Mouse (Mus musculus) liver, embryonic 14.5 days (tissue): Measurements from ENCODE around the gene Speg. TPM values are rescaled to one million over a fixed set of nuclear protein-coding genes. Genes with fewer than 3 reads are reported as not detected.

ENCODE experiments used
- ATAC-seq: fragments of 200-750 bp; cut with Nextera tagmentation; 2 replicates; pipeline ENCODE4 v1.8.0; 2017; ENCODE audit warnings: moderate number of reproducible peaks, mild to moderate bottlenecking, moderate library complexity; ENCODE audit not compliant: insufficient read depth
- DNase-seq, 3 experiments: peaks; one replicate each; pipeline ENCODE4 v3.0.0-alpha.2; 2012 to 2013; ENCODE audit warnings: low read depth in 3 of 3, low spot score in 3 of 3
- H3K27ac ChIP-seq: fragments of 300-500 bp; sonication (generic); 2 replicates; pipeline ENCODE4 v1.5.1; 2014; ENCODE audit warnings: moderate library complexity, mild to moderate bottlenecking, control low read depth, inconsistent platforms
- H3K27me3 ChIP-seq: fragments of 300-500 bp; sonication (generic); 2 replicates; pipeline ENCODE4 v1.6.1; 2014; ENCODE audit warnings: mild to moderate bottlenecking, low read length, moderate library complexity; ENCODE audit not compliant: control insufficient read depth, insufficient read depth
- H3K36me3 ChIP-seq: fragments of 300-500 bp; sonication (generic); replicated peaks from 2 replicates; pipeline ENCODE4 v1.6.1; 2014; ENCODE audit warnings: low read depth; ENCODE audit not compliant: control insufficient read depth, insufficient read depth
- H3K4me1 ChIP-seq, 2 experiments: fragments of 200-500 bp in 1 of 2; fragments of 300-500 bp in 1 of 2; sonication (generic) in 1 of 2; replicated peaks; 2 replicates each; pipeline ENCODE4 v1.6.1; 2012 to 2014; ENCODE audit warnings: antibody characterized with exemption in 1 of 2, inconsistent platforms in 1 of 2, low read length in 1 of 2; ENCODE audit not compliant: control insufficient read depth in 2 of 2, insufficient read depth in 2 of 2
- H3K4me2 ChIP-seq: fragments of 300-500 bp; sonication (generic); 2 replicates; pipeline ENCODE4 v1.6.1; 2014; ENCODE audit warnings: low read depth, mild to moderate bottlenecking, control low read depth, moderate library complexity
- H3K4me3 ChIP-seq, 2 experiments: fragments of 200-500 bp in 1 of 2; fragments of 300-500 bp in 1 of 2; sonication (generic) in 1 of 2; 2 replicates each; pipeline ENCODE4 v1.5.1; 2012 to 2014; ENCODE audit warnings: low read depth in 2 of 2, low read length in 2 of 2, mild to moderate bottlenecking in 2 of 2, control low read depth in 1 of 2, inconsistent platforms in 1 of 2, moderate library complexity in 1 of 2; ENCODE audit not compliant: insufficient read depth in 1 of 2
- H3K9ac ChIP-seq: fragments of 300-500 bp; sonication (generic); replicated peaks from 2 replicates; pipeline ENCODE4 v1.6.1; 2014; ENCODE audit warnings: mild to moderate bottlenecking, control low read depth, moderate library complexity
- H3K9me3 ChIP-seq: fragments of 300-500 bp; sonication (generic); 2 replicates; pipeline ENCODE4 v1.6.1; 2016; ENCODE audit warnings: low read length, mixed read lengths; ENCODE audit not compliant: control insufficient read depth
- CTCF ChIP-seq: IDR thresholded peaks from 2 replicates; pipeline ENCODE4 v1.5.1; 2016; ENCODE audit warnings: antibody characterized with exemption, low read depth, control low read depth
- EP300 ChIP-seq: IDR thresholded peaks from 2 replicates; pipeline ENCODE4 v1.6.1; 2016; ENCODE audit warnings: antibody characterized with exemption, low read depth
- WGBS: fragments of 180-500 bp; shearing (Covaris S2); extraction: QIAGEN DNeasy Blood & Tissue Kit; methylation state at CpG from one replicate; pipeline ENCODE4 v1.1.7; 2014; ENCODE audit not compliant: insufficient replicate concordance; 5-methylcytosine and 5-hydroxymethylcytosine counted together
- polyA plus RNA-seq, 2 experiments: library from polyadenylated mRNA; depleted of rRNA in 1 of 2; stranded (reverse) in 1 of 2; unstranded in 1 of 2; fragments of >200 nt; fragmentation: Nextera tagmentation in 1 of 2; extraction: Ambion mirVana in 1 of 2; gene quantifications; 2 replicates each; pipeline versions ENCODE4 v1.2.1 to v1.2.3; 2012 to 2014

Speg gene
- polyA plus RNA-seq, 2 experiments = 8.4 to 8.5 TPM

DNA sequence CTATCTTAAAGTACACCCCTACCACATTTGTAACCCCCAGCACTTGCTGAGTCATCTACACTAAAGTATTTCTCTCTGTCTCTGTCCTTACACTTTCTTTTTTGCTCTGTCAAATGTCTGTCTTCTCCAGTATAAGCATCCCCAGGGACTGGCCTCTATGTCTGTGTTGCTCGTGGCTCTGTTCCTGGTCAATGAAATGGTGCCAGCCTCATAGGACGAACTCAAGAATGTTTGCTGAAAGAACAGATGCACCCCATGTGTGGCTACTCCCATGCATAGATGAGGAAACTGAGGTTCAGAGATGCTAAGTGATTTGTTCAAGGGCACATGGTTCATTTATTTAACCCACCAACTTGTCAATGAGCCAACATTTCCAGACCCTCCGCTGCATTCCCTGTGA lies 2.6 kb upstream of the Speg start:
- TF ChIP-seq EP300 (no peak), CTCF (no peak)
- Histone ChIP-seq H3K9ac (no peak overlapping the region), H3K27me3 (peaks cover 15% of the 10 kb centered on the region), H3K4me1 (0 out of 4 replicates have a peak, but pooled peaks cover 0 to 2% of the 10 kb centered on the region in 2 experiments), H3K4me3 (no peak overlapping the region), H3K9me3 (no peaks in the 10 kb centered on the region), H3K36me3 (no peaks in the 10 kb centered on the region), H3K4me2 (no peak overlapping the region), H3K27ac (no peak overlapping the region)
- WGBS = 73% methylated on average over 3 of the region's 3 CpGs
- DNase-seq = no peak
- ATAC-seq = no peak

GRCm38 (mm10) chr1:75373276-75373675 lies 1.8 kb upstream of the Speg start:
- Histone ChIP-seq H3K36me3 (no peaks in the 10 kb centered on the region), H3K4me3 (no peak overlapping the region), H3K27me3 (peaks cover 15% of the 10 kb centered on the region), H3K27ac (no peak overlapping the region), H3K9me3 (no peaks in the 10 kb centered on the region), H3K4me1 (0 out of 4 replicates have a peak, but pooled peaks cover 0 to 2% of the 10 kb centered on the region in 2 experiments), H3K9ac (no peak overlapping the region), H3K4me2 (no peak overlapping the region)
- ATAC-seq (no peak), DNase-seq (no peak)
- TF ChIP-seq EP300 = no peak
- TF ChIP-seq CTCF = no peak
- 54% methylated on average over 3 of the region's 3 CpGs for WGBS

GRCm38 (mm10) chr1:75379196-75379595 lies 4.1 kb downstream of the Speg start:
- no peak overlapping the region for H3K27ac ChIP-seq
- DNase-seq = no peak
- no peaks in the 10 kb centered on the region for H3K4me1 ChIP-seq
- no peaks in the 10 kb centered on the region for H3K36me3 ChIP-seq
- no peak overlapping the region for H3K4me3 ChIP-seq
- peaks cover 36% of the 10 kb centered on the region for H3K27me3 ChIP-seq
- H3K9me3 ChIP-seq = no peaks in the 10 kb centered on the region
- 42% methylated on average over 2 of the region's 2 CpGs for WGBS
- H3K4me2 ChIP-seq = no peak overlapping the region
- TF ChIP-seq CTCF = no peak
- no peak for TF ChIP-seq EP300
- no peak for ATAC-seq
- H3K9ac ChIP-seq = no peak overlapping the region

DNA sequence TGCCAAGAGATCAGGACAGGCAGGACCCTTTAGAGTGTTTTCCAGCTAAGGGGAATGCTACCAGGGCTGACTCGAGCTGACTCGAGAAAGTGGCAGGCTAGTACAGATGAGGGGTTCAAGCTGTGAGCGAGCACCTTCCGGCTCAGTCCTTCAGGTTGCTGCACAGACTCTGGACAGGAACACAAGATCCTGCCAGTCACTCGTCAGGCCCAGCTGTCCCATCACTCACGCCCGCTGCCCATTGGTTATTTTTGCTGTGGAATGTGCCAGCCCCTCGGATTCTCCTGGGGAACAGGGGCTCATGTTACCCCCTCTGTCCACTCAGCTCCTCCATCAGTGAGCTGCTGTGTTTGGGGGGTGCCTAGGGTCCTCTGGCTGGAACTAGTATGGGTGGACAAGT lies 4.8 kb downstream of the Speg start:
- Histone ChIP-seq H3K9ac (no peak overlapping the region), H3K4me1 (no peaks in the 10 kb centered on the region), H3K4me3 (no peak overlapping the region), H3K36me3 (no peaks in the 10 kb centered on the region), H3K9me3 (no peaks in the 10 kb centered on the region), H3K27ac (no peak overlapping the region), H3K27me3 (peaks cover 29% of the 10 kb centered on the region), H3K4me2 (no peak overlapping the region)
- ATAC-seq (no peak), DNase-seq (no peak)
- 51% methylated on average over 8 of the region's 8 CpGs for WGBS
- TF ChIP-seq EP300 (no peak), CTCF (no peak)

GRCm38 (mm10) chr1:75380951-75381350 lies 5.9 kb downstream of the Speg start:
- Histone ChIP-seq H3K27ac (no peak overlapping the region), H3K9me3 (no peaks in the 10 kb centered on the region), H3K9ac (no peak overlapping the region), H3K4me3 (no peak overlapping the region), H3K27me3 (peaks cover 21% of the 10 kb centered on the region), H3K36me3 (no peaks in the 10 kb centered on the region), H3K4me2 (no peak overlapping the region), H3K4me1 (no peaks in the 10 kb centered on the region)
- 25% methylated on average over 2 of the region's 2 CpGs for WGBS
- ATAC-seq (no peak), DNase-seq (no peak)
- TF ChIP-seq EP300 = no peak
- TF ChIP-seq CTCF = no peak
